Mouse (Mus musculus) megakaryocyte, embryonic 14.5 days (primary cell): ENCODE measurements around the gene Dkkl1.

Experiments
- FLI1 ChIP-seq: IDR thresholded peaks from 2 replicates; pipeline ENCODE4 v1.6.1; 2012; ENCODE audit warnings: low read length, inconsistent platforms, mixed read lengths
- GATA1 ChIP-seq: IDR thresholded peaks from 3 replicates; pipeline ENCODE4 v1.6.1; 2012; ENCODE audit warnings: mixed read lengths, low read length, inconsistent platforms, borderline replicate concordance

- TF ChIP-seq GATA1 (no peak), FLI1 (no peak)
These were observed 43.3 kb downstream of the Dkkl1 start for GRCm38 (mm10) chr7:45168656-45169055.
